Mouse (Mus musculus): Measurements from ENCODE around the gene Mindy4b-ps. TPM values are rescaled to one million over a fixed set of nuclear protein-coding genes. Genes with fewer than 3 reads are reported as not detected.

The Mindy4b-ps gene
- polyA plus RNA-seq, 1 experiment from 2014 or later, result 0.32 TPM

DNA sequence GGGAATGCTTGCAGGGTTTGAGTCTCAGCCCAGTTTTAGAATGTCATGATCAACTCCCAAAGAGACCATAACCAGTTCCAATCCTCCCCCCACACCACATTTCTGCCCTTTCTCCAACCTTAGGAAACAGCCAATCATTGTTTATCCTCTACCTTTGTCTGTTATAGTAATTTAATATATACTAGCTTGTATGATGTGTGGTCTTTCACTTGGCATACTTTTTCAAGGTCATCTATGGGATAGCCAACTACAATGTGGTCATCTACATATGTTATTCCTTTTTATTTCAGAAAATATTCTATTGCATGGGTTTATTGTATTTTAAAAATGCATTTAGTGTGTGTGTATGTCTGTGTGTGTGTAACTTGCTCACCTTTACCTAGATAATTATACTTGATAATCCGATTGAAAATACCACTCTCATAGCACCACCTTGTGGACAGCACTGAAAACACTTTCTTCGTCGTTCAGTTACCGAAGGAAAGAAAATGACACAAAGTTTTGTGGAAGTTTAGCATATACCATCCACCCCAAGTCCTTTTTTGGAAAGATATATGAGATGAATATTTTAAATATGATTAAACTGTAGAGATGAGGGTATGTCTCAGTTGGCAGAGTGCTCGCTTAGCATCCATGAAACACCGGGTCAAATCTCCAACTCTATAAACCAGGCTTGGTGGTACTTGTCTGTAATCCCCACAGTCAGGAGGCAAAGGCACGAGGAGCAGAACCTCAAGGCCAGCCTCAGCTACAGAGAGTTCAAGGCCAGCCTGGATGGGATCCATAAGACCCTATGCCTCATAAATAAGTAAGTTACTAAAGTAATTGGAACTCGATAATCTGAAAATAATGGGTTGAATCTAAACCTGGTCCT is 37.7 kb downstream of the Mindy4b-ps start:
- WGBS, result 33% methylated on average over 8 of the region's 8 CpGs
- Histone ChIP-seq H3K9ac (ENCODE audit: low read length) (no peak overlapping the region), H3K4me1 (ENCODE audit: control insufficient read depth in 2 of 2, insufficient read depth in 2 of 2, low read length in 2 of 2) (no peaks in the 10 kb centered on the region; a peak in 1 of 4 replicates), H3K4me3 (ENCODE audit: control insufficient read depth in 1 of 2, insufficient read depth in 1 of 2, low read depth in 1 of 2, low read length in 2 of 2) (no peak overlapping the region), H3K27me3 (ENCODE audit: control insufficient read depth, insufficient read depth, low read length) (no peaks in the 10 kb centered on the region), H3K27ac (replicated peaks in 1 of 2; ENCODE audit: control insufficient read depth in 1 of 2, insufficient read depth in 1 of 2, low read depth in 2 of 2, low read length in 2 of 2) (no peak overlapping the region), H3K4me2 (ENCODE audit: low read length) (no peak overlapping the region), H3K9me3 (ENCODE audit: control insufficient read depth, low read length) (no peaks in the 10 kb centered on the region), H3K36me3 (ENCODE audit: control insufficient read depth, insufficient read depth, low read length) (no peaks in the 10 kb centered on the region)
- no peak for ATAC-seq (ENCODE audit: insufficient number of reproducible peaks, insufficient read depth, low FRiP score, low read depth)

DNA sequence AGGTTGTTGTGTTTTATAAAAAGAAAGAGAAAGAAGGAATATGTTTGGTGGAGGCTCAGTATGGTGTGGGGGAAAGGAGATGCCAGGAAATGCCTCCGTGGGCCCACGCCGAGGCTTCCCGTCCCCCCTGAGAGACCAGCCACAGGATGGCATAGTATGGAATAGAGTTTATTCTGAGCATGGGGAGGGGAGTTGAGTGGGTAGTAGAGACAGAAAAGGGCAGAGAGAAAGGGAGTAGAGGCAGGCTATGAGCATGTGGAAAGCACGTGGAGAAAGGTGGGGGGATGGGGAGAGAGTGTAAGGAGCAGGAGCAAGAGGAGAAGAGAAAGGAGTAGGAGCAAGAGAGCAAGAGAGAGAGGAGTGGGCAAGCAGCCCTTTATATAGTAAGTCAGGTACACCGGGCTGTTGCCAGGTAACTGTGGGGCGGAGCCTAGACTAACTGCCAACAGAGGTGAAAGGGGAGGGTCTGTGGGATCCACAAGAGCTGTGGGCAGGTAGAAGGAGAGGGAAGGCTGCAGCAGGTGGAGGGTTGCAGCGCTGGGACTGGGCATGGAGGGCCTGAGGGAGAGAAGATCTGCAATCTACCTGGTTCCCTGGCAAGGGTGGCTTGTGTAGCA is 38.4 kb downstream of the Mindy4b-ps start:
- no peak overlapping the region for H3K9ac ChIP-seq (ENCODE audit: low read length)
- H3K36me3 ChIP-seq (ENCODE audit: control insufficient read depth, insufficient read depth, low read length), result no peaks in the 10 kb centered on the region
- no peak overlapping the region for H3K4me2 ChIP-seq (ENCODE audit: low read length)
- peak; percentile 26; the same call in 1 of the 2 replicates for ATAC-seq (ENCODE audit: insufficient number of reproducible peaks, insufficient read depth, low FRiP score, low read depth)
- no peak overlapping the region for H3K27ac ChIP-seq (replicated peaks in 1 of 2; ENCODE audit: control insufficient read depth in 1 of 2, insufficient read depth in 1 of 2, low read depth in 2 of 2, low read length in 2 of 2)
- 0 out of 2 replicates have a peak, but pooled peaks cover 2% of the 10 kb centered on the region for H3K9me3 ChIP-seq (ENCODE audit: control insufficient read depth, low read length)
- H3K4me1 ChIP-seq (ENCODE audit: control insufficient read depth in 2 of 2, insufficient read depth in 2 of 2, low read length in 2 of 2), result no peaks in the 10 kb centered on the region; a peak in 1 of 4 replicates
- H3K4me3 ChIP-seq (ENCODE audit: control insufficient read depth in 1 of 2, insufficient read depth in 1 of 2, low read depth in 1 of 2, low read length in 2 of 2), result no peak overlapping the region
- H3K27me3 ChIP-seq (ENCODE audit: control insufficient read depth, insufficient read depth, low read length), result no peaks in the 10 kb centered on the region
- 52% methylated on average over 8 of the region's 8 CpGs for WGBS

DNA sequence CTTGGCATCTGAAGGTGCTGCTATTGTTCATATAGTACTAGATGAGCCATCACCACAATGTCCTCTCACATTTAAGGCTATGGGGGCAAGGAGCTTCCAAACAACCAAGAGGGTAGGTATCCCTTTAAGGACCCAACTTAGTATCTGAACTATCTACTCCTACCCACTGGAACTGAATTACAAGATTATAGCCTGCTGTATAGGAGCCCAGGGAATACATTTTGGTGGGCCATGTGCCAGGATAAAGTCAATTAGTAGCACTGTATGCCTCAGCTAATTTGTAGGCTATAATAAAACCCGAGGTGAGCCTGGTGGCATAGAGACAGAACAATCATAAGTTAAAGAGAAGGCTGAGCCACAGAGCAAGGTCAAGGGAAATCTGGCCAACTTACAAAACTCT is 65.7 kb downstream of the Mindy4b-ps start:
- Histone ChIP-seq H3K4me3 (ENCODE audit: control insufficient read depth in 1 of 2, insufficient read depth in 1 of 2, low read depth in 1 of 2, low read length in 2 of 2) (no peak overlapping the region), H3K9ac (ENCODE audit: low read length) (no peak overlapping the region), H3K9me3 (ENCODE audit: control insufficient read depth, low read length) (no peaks in the 10 kb centered on the region), H3K27me3 (ENCODE audit: control insufficient read depth, insufficient read depth, low read length) (no peaks in the 10 kb centered on the region), H3K36me3 (ENCODE audit: control insufficient read depth, insufficient read depth, low read length) (no peaks in the 10 kb centered on the region), H3K4me1 (ENCODE audit: control insufficient read depth in 2 of 2, insufficient read depth in 2 of 2, low read length in 2 of 2) (no peaks in the 10 kb centered on the region), H3K4me2 (ENCODE audit: low read length) (no peak overlapping the region), H3K27ac (replicated peaks in 1 of 2; ENCODE audit: control insufficient read depth in 1 of 2, insufficient read depth in 1 of 2, low read depth in 2 of 2, low read length in 2 of 2) (no peak overlapping the region)
- WGBS, result 66% methylated on average over 1 of the region's 1 CpGs
- ATAC-seq (ENCODE audit: insufficient number of reproducible peaks, insufficient read depth, low FRiP score, low read depth), result no peak

DNA sequence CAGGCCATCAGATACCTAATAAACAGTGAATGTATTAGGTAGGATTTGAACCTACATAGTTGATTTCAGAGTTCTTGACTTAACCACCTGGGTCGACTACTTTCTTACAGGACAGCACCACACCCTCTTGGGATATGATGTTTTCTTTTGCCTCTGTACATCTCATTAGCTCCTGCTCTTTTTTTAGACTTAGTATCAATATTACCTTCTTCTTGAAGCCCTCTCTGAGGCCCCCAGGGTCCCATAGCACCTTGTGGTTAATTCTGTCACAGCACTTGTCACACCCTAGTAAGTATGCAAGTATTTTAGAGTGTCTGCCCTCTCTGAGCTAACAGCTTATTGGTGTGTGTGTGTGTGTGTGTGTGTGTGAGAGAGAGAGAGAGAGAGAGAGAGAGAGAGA is 66.3 kb downstream of the Mindy4b-ps start:
- H3K27me3 ChIP-seq (ENCODE audit: control insufficient read depth, insufficient read depth, low read length), result no peaks in the 10 kb centered on the region
- no peak overlapping the region for H3K4me3 ChIP-seq (ENCODE audit: control insufficient read depth in 1 of 2, insufficient read depth in 1 of 2, low read depth in 1 of 2, low read length in 2 of 2)
- H3K4me2 ChIP-seq (ENCODE audit: low read length), result no peak overlapping the region
- no peak overlapping the region for H3K9ac ChIP-seq (ENCODE audit: low read length)
- no peaks in the 10 kb centered on the region for H3K9me3 ChIP-seq (ENCODE audit: control insufficient read depth, low read length)
- no peaks in the 10 kb centered on the region for H3K4me1 ChIP-seq (ENCODE audit: control insufficient read depth in 2 of 2, insufficient read depth in 2 of 2, low read length in 2 of 2)
- WGBS, result 86% methylated on average over 1 of the region's 1 CpGs
- no peak overlapping the region for H3K27ac ChIP-seq (replicated peaks in 1 of 2; ENCODE audit: control insufficient read depth in 1 of 2, insufficient read depth in 1 of 2, low read depth in 2 of 2, low read length in 2 of 2)
- no peaks in the 10 kb centered on the region for H3K36me3 ChIP-seq (ENCODE audit: control insufficient read depth, insufficient read depth, low read length)
- no peak for ATAC-seq (ENCODE audit: insufficient number of reproducible peaks, insufficient read depth, low FRiP score, low read depth)

DNA sequence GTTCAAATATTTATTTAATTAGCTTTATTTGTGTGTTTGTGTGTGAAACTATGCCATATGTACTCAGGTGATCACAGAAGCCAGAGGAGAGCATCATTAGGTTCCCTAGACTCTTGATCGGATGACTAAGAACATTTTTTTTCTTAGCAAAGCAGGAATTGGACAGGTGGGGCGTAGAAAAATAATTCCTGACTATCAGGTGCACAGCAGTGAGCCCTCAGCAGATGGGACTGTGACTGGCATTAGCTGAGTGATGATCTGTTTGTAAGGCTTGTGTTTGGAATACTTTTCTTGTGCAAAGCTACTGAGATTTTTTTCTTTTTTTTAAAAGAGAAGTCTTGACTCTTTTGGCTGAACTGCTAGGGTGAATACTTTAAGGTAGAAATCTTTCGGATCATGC is 67.8 kb downstream of the Mindy4b-ps start:
- no peak overlapping the region for H3K27ac ChIP-seq (replicated peaks in 1 of 2; ENCODE audit: control insufficient read depth in 1 of 2, insufficient read depth in 1 of 2, low read depth in 2 of 2, low read length in 2 of 2)
- H3K9me3 ChIP-seq (ENCODE audit: control insufficient read depth, low read length), result no peaks in the 10 kb centered on the region
- H3K36me3 ChIP-seq (ENCODE audit: control insufficient read depth, insufficient read depth, low read length), result no peaks in the 10 kb centered on the region
- H3K4me2 ChIP-seq (ENCODE audit: low read length), result no peak overlapping the region
- no peaks in the 10 kb centered on the region for H3K4me1 ChIP-seq (ENCODE audit: control insufficient read depth in 2 of 2, insufficient read depth in 2 of 2, low read length in 2 of 2)
- H3K27me3 ChIP-seq (ENCODE audit: control insufficient read depth, insufficient read depth, low read length), result no peaks in the 10 kb centered on the region
- no peak for ATAC-seq (ENCODE audit: insufficient number of reproducible peaks, insufficient read depth, low FRiP score, low read depth)
- no peak overlapping the region for H3K4me3 ChIP-seq (ENCODE audit: control insufficient read depth in 1 of 2, insufficient read depth in 1 of 2, low read depth in 1 of 2, low read length in 2 of 2)
- no peak overlapping the region for H3K9ac ChIP-seq (ENCODE audit: low read length)
- 83% methylated on average over 3 of the region's 3 CpGs for WGBS

DNA sequence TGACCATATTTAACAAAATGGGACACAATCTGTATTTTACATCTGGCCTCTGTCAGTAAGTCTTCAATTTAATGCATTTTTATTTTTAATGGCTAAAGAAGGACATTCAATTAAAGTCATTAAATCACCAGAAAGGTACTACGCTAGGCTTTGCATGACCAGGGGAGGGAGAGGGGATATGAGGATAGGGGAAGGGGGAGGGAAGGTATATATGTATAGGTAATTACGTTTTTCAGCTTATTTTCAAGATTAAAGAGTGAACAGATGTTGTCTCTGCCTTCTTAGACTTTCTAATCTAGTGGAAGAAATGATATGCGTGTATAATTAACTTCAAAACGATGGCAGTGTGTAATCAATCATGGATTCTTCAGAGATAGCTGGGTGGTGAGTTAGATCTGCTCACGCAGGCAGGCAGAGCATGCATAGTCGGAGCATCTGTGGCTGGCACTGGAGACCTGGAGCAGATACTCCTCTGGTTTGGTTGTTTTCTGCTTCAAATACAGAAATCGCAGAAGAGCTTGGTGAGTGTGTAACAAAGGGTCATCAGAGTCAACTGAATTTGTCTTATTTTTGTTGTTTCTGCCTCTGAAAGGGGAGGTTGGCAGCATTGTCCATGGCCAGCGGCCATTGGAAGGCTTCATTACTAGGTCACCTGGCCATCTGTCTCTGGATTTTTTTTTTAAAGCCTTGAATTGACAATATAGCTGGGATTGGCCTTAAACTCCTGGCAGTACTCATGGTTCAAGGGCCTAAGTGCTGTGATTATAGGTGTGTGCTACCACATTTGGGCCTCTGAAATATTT is 70.1 kb downstream of the Mindy4b-ps start:
- Histone ChIP-seq H3K9me3 (ENCODE audit: control insufficient read depth, low read length) (no peaks in the 10 kb centered on the region), H3K36me3 (ENCODE audit: control insufficient read depth, insufficient read depth, low read length) (no peaks in the 10 kb centered on the region), H3K4me1 (ENCODE audit: control insufficient read depth in 2 of 2, insufficient read depth in 2 of 2, low read length in 2 of 2) (no peaks in the 10 kb centered on the region), H3K27me3 (ENCODE audit: control insufficient read depth, insufficient read depth, low read length) (no peaks in the 10 kb centered on the region), H3K4me3 (ENCODE audit: control insufficient read depth in 1 of 2, insufficient read depth in 1 of 2, low read depth in 1 of 2, low read length in 2 of 2) (no peak overlapping the region), H3K9ac (ENCODE audit: low read length) (no peak overlapping the region), H3K4me2 (ENCODE audit: low read length) (no peak overlapping the region), H3K27ac (replicated peaks in 1 of 2; ENCODE audit: control insufficient read depth in 1 of 2, insufficient read depth in 1 of 2, low read depth in 2 of 2, low read length in 2 of 2) (no peak overlapping the region)
- ATAC-seq (ENCODE audit: insufficient number of reproducible peaks, insufficient read depth, low FRiP score, low read depth), result no peak
- WGBS, result 70% methylated on average over 8 of the region's 8 CpGs

DNA sequence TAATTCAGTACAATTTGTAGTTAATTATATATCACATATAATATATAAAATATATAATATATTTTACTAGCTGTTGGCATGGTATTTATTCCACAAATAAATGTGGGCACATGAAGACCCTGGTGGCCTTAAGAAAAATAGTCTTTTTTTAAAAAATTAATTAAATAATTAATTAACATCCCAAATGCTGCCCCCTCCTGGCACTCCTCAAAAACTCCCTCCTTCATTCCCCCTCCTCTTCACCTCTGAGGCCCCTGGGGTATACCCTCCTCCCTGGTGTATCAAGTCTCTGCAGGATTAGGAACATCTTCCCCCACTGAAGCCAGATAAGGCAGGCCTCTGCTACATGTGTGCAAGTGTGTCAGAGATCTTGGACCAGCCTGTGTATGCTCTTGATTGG is 73.4 kb downstream of the Mindy4b-ps start:
- no peak overlapping the region for H3K27ac ChIP-seq (replicated peaks in 1 of 2; ENCODE audit: control insufficient read depth in 1 of 2, insufficient read depth in 1 of 2, low read depth in 2 of 2, low read length in 2 of 2)
- H3K4me3 ChIP-seq (ENCODE audit: control insufficient read depth in 1 of 2, insufficient read depth in 1 of 2, low read depth in 1 of 2, low read length in 2 of 2), result no peak overlapping the region
- no peaks in the 10 kb centered on the region for H3K4me1 ChIP-seq (ENCODE audit: control insufficient read depth in 2 of 2, insufficient read depth in 2 of 2, low read length in 2 of 2)
- no peak for ATAC-seq (ENCODE audit: insufficient number of reproducible peaks, insufficient read depth, low FRiP score, low read depth)
- no peaks in the 10 kb centered on the region for H3K27me3 ChIP-seq (ENCODE audit: control insufficient read depth, insufficient read depth, low read length)
- no peak overlapping the region for H3K9ac ChIP-seq (ENCODE audit: low read length)
- H3K36me3 ChIP-seq (ENCODE audit: control insufficient read depth, insufficient read depth, low read length), result no peaks in the 10 kb centered on the region
- no peaks in the 10 kb centered on the region for H3K9me3 ChIP-seq (ENCODE audit: control insufficient read depth, low read length)
- no peak overlapping the region for H3K4me2 ChIP-seq (ENCODE audit: low read length)
